Mouse (Mus musculus): ENCODE data around the gene Retreg2. TPM values are rescaled to one million over a fixed set of nuclear protein-coding genes. Genes with fewer than 3 reads are reported as not detected.

The Retreg2 gene
- total and polyA plus RNA-seq, 3 experiments, result 20.3 to 35.7 (median 20.5) TPM

DNA sequence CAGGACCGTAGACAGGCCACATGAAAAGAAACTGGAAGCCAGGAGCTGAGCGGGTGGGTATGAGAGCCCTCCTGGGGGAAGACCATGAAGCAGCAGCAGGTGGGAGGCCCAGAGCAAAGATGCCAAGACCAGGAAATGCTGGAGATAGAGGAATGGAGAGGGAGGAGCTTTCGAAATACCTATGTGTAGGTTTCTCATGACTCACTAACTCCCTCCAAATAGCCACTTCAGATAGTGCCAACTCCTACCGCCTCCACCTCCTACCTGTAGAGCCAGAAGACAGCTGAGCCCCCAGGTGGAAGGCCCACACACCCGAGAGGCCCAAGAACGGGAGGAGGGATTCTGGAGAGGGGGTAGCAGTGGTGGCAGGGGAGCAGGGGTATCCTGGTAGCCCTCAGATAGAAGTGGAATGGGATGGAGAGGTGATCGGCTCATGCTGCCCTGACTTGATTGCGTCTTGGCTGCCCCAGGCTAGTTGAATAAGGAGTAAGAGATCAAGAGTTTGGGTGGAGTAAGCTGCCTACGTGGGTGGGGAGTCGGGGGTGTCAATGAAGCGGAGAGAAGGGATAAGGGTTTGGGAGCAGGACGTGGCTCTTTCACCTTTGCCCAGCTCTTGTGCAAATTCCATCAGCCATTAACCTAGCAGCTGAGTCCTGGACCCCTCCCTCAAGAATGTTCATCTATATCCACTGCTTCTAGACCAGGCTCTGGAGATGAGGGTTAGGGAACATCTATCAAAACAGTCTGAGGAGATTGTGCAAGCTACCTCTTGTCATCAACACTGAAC lies 9.0 kb upstream of the Retreg2 start, which contains the start of gene Slc23a3:
Gene Slc23a3 (minus strand): TSS at position 470 of the 787 bp plus-strand sequence.
- intact Hi-C loops (cut with DNase I), result no loop called here
- Histone ChIP-seq H3K4me3 (no peak within 1 kb of the TSS), H3K79me2 (replicated peaks; ENCODE audit: control insufficient read depth, insufficient read depth, low read length) (no peaks in the 10 kb centered on the region), H3K27ac (no peak within 1 kb of the TSS), H3K36me3 (ENCODE audit: control insufficient read depth, insufficient read depth, low read length) (no peaks in the 10 kb centered on the region), H3K4me1 (ENCODE audit: control insufficient read depth, insufficient read depth, low read length) (no peaks in the 10 kb centered on the region), H3K27me3 (ENCODE audit: control insufficient read depth, insufficient read depth, low read length) (no peaks in the 10 kb centered on the region), H3K9ac (ENCODE audit: low read depth, low read length) (no peak within 1 kb of the TSS)
- no peak for DNase-seq
- no peak for TF ChIP-seq CTCF (IDR thresholded peaks at IDR 0.05)
- no peak for TF ChIP-seq EP300 (IDR thresholded peaks at IDR 0.05; ENCODE audit: insufficient read depth, low read depth, low read length)
- TF ChIP-seq POLR2A (IDR thresholded peaks at IDR 0.05; ENCODE audit: insufficient read depth, low read depth, low read length), result no peak
- WGBS, result 57% methylated on average over 12 of the region's 12 CpGs

DNA sequence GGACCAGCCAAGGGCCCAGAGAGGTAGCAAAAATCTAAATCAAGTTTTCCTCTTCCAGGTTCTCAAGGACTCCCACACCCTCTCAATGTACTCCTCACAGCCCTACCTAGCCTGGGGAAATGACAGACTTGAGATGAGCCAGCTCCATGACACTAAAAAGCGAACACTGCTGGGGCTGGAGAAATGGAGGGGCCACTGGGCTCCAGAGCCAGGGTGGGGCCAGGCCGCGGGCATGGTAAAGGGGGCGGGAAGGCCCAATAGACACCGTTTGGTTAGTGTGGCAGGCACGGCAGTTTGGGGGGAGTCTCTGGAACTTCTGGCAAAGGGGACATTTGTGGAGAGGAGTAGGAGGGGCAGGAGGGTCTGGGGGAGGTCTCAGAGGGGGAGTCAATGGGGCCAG lies 6.3 kb upstream of the Retreg2 start:
- Histone ChIP-seq H3K9ac (ENCODE audit: low read depth, low read length) (no peak overlapping the region), H3K36me3 (ENCODE audit: control insufficient read depth, insufficient read depth, low read length) (peaks cover 2% of the 10 kb centered on the region; the same call in 1 of the 2 replicates), H3K27me3 (ENCODE audit: control insufficient read depth, insufficient read depth, low read length) (no peaks in the 10 kb centered on the region), H3K4me1 (ENCODE audit: control insufficient read depth, insufficient read depth, low read length) (no peaks in the 10 kb centered on the region), H3K27ac (no peak overlapping the region), H3K79me2 (replicated peaks; ENCODE audit: control insufficient read depth, insufficient read depth, low read length) (no peaks in the 10 kb centered on the region), H3K4me3 (no peak overlapping the region)
- WGBS, result 74% methylated on average over 6 of the region's 6 CpGs
- no peak for TF ChIP-seq EP300 (IDR thresholded peaks at IDR 0.05; ENCODE audit: insufficient read depth, low read depth, low read length)
- no peak for TF ChIP-seq POLR2A (IDR thresholded peaks at IDR 0.05; ENCODE audit: insufficient read depth, low read depth, low read length)
- TF ChIP-seq CTCF (IDR thresholded peaks at IDR 0.05), result no peak
- intact Hi-C loops (cut with DNase I), result no loop called here
- no peak for DNase-seq

DNA sequence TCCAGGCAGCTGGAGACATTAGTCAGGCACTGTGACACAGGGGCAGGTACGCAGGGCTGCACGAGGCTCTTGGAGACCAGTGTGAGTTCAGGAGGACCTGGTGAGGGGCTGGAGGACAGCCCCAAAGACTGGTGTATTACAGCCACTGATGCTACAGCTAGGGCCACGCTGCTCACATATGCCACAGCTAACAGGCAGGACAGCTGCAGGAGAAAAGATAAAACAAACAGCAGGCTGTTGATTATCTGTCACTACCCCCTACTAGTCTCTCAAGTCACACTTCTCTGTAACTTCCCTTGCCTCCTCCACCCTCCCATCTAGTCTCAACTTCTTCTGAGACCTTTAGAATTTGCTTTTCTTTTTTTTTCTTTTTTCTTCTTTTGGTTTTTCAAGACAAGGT lies 5.8 kb upstream of the Retreg2 start:
- intact Hi-C loops (cut with DNase I), result no loop called here
- H3K36me3 ChIP-seq (ENCODE audit: control insufficient read depth, insufficient read depth, low read length), result peaks cover 2% of the 10 kb centered on the region; the same call in 1 of the 2 replicates

DNA sequence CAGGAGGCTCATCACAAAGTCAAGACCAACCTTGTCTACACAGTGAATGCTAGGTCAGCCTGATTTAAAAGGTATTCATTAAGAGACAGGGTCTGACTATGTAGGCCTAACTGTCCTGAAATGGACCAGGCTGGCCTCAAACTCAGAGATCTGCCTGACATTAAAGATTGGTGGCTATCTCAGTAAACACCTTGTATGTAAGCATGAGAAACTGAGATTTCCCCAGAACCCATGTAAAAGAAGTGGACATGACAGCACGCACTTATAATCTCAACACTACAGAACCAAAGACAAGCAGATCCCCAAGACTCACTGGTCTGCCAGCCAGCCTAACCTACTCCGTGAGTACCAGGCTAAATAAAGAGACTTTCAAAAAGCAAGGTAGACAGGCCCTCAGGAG lies 4.1 kb upstream of the Retreg2 start:
- Histone ChIP-seq H3K4me3 (no peak overlapping the region), H3K4me1 (ENCODE audit: control insufficient read depth, insufficient read depth, low read length) (peaks cover 2% of the 10 kb centered on the region), H3K9ac (ENCODE audit: low read depth, low read length) (no peak overlapping the region), H3K36me3 (ENCODE audit: control insufficient read depth, insufficient read depth, low read length) (peaks cover 2% of the 10 kb centered on the region; the same call in 1 of the 2 replicates), H3K27me3 (ENCODE audit: control insufficient read depth, insufficient read depth, low read length) (no peaks in the 10 kb centered on the region), H3K27ac (no peak overlapping the region), H3K79me2 (replicated peaks; ENCODE audit: control insufficient read depth, insufficient read depth, low read length) (no peaks in the 10 kb centered on the region)
- intact Hi-C loops (cut with DNase I), result no loop called here
- TF ChIP-seq CTCF (IDR thresholded peaks at IDR 0.05), result no peak
- TF ChIP-seq EP300 (IDR thresholded peaks at IDR 0.05; ENCODE audit: insufficient read depth, low read depth, low read length), result no peak
- no peak for TF ChIP-seq POLR2A (IDR thresholded peaks at IDR 0.05; ENCODE audit: insufficient read depth, low read depth, low read length)
- no peak for DNase-seq
- WGBS, result 92% methylated on average over 2 of the region's 2 CpGs

More for the DNA sequence above, 5.8 kb upstream of the Retreg2 start:
- no peak overlapping the region for H3K27ac ChIP-seq
- no peaks in the 10 kb centered on the region for H3K79me2 ChIP-seq (replicated peaks; ENCODE audit: control insufficient read depth, insufficient read depth, low read length)
- no peak for TF ChIP-seq EP300 (IDR thresholded peaks at IDR 0.05; ENCODE audit: insufficient read depth, low read depth, low read length)
- no peak for TF ChIP-seq CTCF (IDR thresholded peaks at IDR 0.05)
- TF ChIP-seq POLR2A (IDR thresholded peaks at IDR 0.05; ENCODE audit: insufficient read depth, low read depth, low read length), result no peak
- WGBS, result 61% methylated on average over 3 of the region's 3 CpGs
- H3K27me3 ChIP-seq (ENCODE audit: control insufficient read depth, insufficient read depth, low read length), result no peaks in the 10 kb centered on the region
- H3K9ac ChIP-seq (ENCODE audit: low read depth, low read length), result no peak overlapping the region
- no peak for DNase-seq
- H3K4me1 ChIP-seq (ENCODE audit: control insufficient read depth, insufficient read depth, low read length), result no peaks in the 10 kb centered on the region
- no peak overlapping the region for H3K4me3 ChIP-seq

DNA sequence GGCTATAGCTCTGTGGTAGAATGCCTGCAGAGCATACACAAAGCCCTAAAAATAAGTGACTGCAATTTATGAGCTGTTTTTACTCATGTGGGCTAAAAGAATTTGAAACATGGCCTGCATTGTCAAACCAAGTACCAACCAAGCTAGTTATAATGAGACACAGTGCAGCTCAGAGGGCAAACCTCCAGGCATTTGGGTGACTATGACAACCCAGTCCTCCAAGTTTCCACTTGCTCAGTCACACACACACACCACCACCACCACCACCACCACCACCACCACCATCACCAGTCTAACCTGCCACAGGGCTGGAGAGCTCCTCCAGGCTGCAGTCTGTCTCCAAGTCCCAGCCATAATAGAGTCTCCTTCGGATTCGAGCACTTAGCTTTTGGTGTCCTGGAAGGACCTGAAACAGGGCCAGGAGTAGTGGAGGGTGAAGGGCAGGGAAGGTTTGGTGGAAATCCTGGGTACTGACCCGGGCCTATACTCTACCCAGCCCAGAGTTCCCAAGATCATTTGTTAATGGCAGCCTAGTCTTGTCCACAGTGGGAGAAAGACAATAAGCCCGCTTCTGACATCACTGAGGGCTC lies 1.9 kb upstream of the Retreg2 start:
- no peak for TF ChIP-seq EP300 (IDR thresholded peaks at IDR 0.05; ENCODE audit: insufficient read depth, low read depth, low read length)
- TF ChIP-seq POLR2A (IDR thresholded peaks at IDR 0.05; ENCODE audit: insufficient read depth, low read depth, low read length), result no peak
- no peak for TF ChIP-seq CTCF (IDR thresholded peaks at IDR 0.05)
- Histone ChIP-seq H3K79me2 (replicated peaks; ENCODE audit: control insufficient read depth, insufficient read depth, low read length) (no peaks in the 10 kb centered on the region), H3K27ac (peak overlapping the region; percentile 97), H3K36me3 (ENCODE audit: control insufficient read depth, insufficient read depth, low read length) (peaks cover 2% of the 10 kb centered on the region; the same call in 1 of the 2 replicates), H3K4me3 (peak overlapping the region; percentile 82), H3K4me1 (ENCODE audit: control insufficient read depth, insufficient read depth, low read length) (peaks cover 2% of the 10 kb centered on the region), H3K9ac (ENCODE audit: low read depth, low read length) (peak overlapping the region; percentile 88), H3K27me3 (ENCODE audit: control insufficient read depth, insufficient read depth, low read length) (no peaks in the 10 kb centered on the region)
- WGBS, result 27% methylated on average over 4 of the region's 4 CpGs
- intact Hi-C loops (cut with DNase I), result no loop called here
- DNase-seq, result no peak
